Mouse (Mus musculus) midbrain, embryonic 10.5 days (tissue): ENCODE measurements around the gene 4931428F04Rik. TPM values are rescaled to one million over a fixed set of nuclear protein-coding genes. Genes with fewer than 3 reads are reported as not detected.

Source experiments
- DNase-seq: peaks from one replicate; pipeline ENCODE4 v3.0.0-alpha.2; 2017; ENCODE audit warnings: low spot score
- H3K27ac ChIP-seq: fragments of 300-500 bp; sonication (generic); replicated peaks from 2 replicates; pipeline ENCODE4 v1.5.1; 2016; ENCODE audit warnings: mild to moderate bottlenecking
- H3K27me3 ChIP-seq: fragments of 300-500 bp; sonication (generic); 2 replicates; pipeline ENCODE4 v1.6.1; 2016; ENCODE audit warnings: low read depth, mild to moderate bottlenecking; ENCODE audit not compliant: poor library complexity, severe bottlenecking
- H3K36me3 ChIP-seq: fragments of 300-500 bp; sonication (generic); 2 replicates; pipeline ENCODE4 v1.6.1; 2016; ENCODE audit warnings: mild to moderate bottlenecking, moderate library complexity
- H3K4me1 ChIP-seq: fragments of 300-500 bp; sonication (generic); 2 replicates; pipeline ENCODE4 v1.6.1; 2016
- H3K4me3 ChIP-seq: fragments of 300-500 bp; sonication (generic); 2 replicates; pipeline ENCODE4 v1.5.1; 2016; ENCODE audit warnings: mild to moderate bottlenecking, moderate library complexity
- H3K9me3 ChIP-seq: fragments of 300-500 bp; sonication (generic); replicated peaks from 2 replicates; pipeline ENCODE4 v1.6.1; 2016; ENCODE audit warnings: mild to moderate bottlenecking
- WGBS: fragments of 180-500 bp; shearing (Covaris S2); methylation state at CpG from one replicate; pipeline ENCODE4 v1.1.7; 2016; 5-methylcytosine and 5-hydroxymethylcytosine counted together
- polyA plus RNA-seq: library from polyadenylated mRNA; unstranded; fragments of >200 nt; fragmentation: Nextera tagmentation; extraction: Ambion mirVana; gene quantifications from 2 replicates; pipeline ENCODE4 v1.2.1, GENCODE M21; 2016

4931428F04Rik gene
- polyA plus RNA-seq, 1 experiment from 2014 or later = 26.4 TPM

GRCm38 (mm10) chr8:105276292-105277120, 13.2 kb downstream of the 4931428F04Rik start:
- H3K36me3 ChIP-seq = peaks cover 14% of the 10 kb centered on the region
- DNase-seq = peak; percentile 73
- WGBS = 3% methylated on average over 30 of the region's 30 CpGs
- no peaks in the 10 kb centered on the region for H3K9me3 ChIP-seq
- H3K27ac ChIP-seq = peak overlapping the region; percentile 67
- H3K27me3 ChIP-seq = peaks cover 100% of the 10 kb centered on the region
- H3K4me1 ChIP-seq = peaks cover 30% of the 10 kb centered on the region
- H3K4me3 ChIP-seq = peak overlapping the region; percentile 57

- 7% methylated on average over 10 of the region's 10 CpGs for WGBS
- DNase-seq = no peak
- Histone ChIP-seq H3K27me3 (peaks cover 100% of the 10 kb centered on the region), H3K4me3 (peak within 1 kb of the TSS; percentile 57), H3K9me3 (no peaks in the 10 kb centered on the region), H3K36me3 (peaks cover 9% of the 10 kb centered on the region; the same call in 1 of the 2 replicates), H3K27ac (peak within 1 kb of the TSS; percentile 67), H3K4me1 (peaks cover 31% of the 10 kb centered on the region)
Measured at GRCm38 (mm10) chr8:105275840-105276239, 13.8 kb downstream of the 4931428F04Rik start, which contains the start of gene Nol3. Gene Nol3 (plus strand): TSS chr8:105276140.

- H3K27me3 ChIP-seq = peaks cover 100% of the 10 kb centered on the region
- peaks cover 8% of the 10 kb centered on the region; the same call in 1 of the 2 replicates for H3K36me3 ChIP-seq
- WGBS = 6% methylated on average over 11 of the region's 11 CpGs
- no peak for DNase-seq
- H3K27ac ChIP-seq = no peak overlapping the region
- H3K4me3 ChIP-seq = peak overlapping the region; percentile 57
- no peaks in the 10 kb centered on the region for H3K9me3 ChIP-seq
- peaks cover 36% of the 10 kb centered on the region for H3K4me1 ChIP-seq
Measured at GRCm38 (mm10) chr8:105275387-105275786, 14.3 kb downstream of the 4931428F04Rik start.

GRCm38 (mm10) chr8:105270916-105271186, 18.8 kb downstream of the 4931428F04Rik start:
- DNase-seq = no peak
- no peaks in the 10 kb centered on the region for H3K36me3 ChIP-seq
- peak overlapping the region; percentile 33; the same call in 1 of the 2 replicates for H3K4me3 ChIP-seq
- peaks cover 7% of the 10 kb centered on the region for H3K9me3 ChIP-seq
- H3K27me3 ChIP-seq = peaks cover 100% of the 10 kb centered on the region
- H3K27ac ChIP-seq = no peak overlapping the region
- H3K4me1 ChIP-seq = peaks cover 41% of the 10 kb centered on the region
- WGBS = 2% methylated on average over 11 of the region's 11 CpGs

- Histone ChIP-seq H3K4me1 (peaks cover 36% of the 10 kb centered on the region), H3K36me3 (no peaks in the 10 kb centered on the region), H3K27ac (no peak overlapping the region), H3K4me3 (peak overlapping the region; percentile 55), H3K9me3 (peaks cover 7% of the 10 kb centered on the region), H3K27me3 (peaks cover 100% of the 10 kb centered on the region)
- no peak for DNase-seq
- WGBS = 2% methylated on average over 39 of the region's 39 CpGs
Measured at GRCm38 (mm10) chr8:105270101-105270915, 19.4 kb downstream of the 4931428F04Rik start.

- Histone ChIP-seq H3K9me3 (peaks cover 7% of the 10 kb centered on the region), H3K36me3 (no peaks in the 10 kb centered on the region), H3K27ac (no peak within 1 kb of the TSS), H3K4me3 (peak within 1 kb of the TSS; percentile 55), H3K27me3 (peaks cover 100% of the 10 kb centered on the region), H3K4me1 (peaks cover 42% of the 10 kb centered on the region)
- peak; percentile 53 for DNase-seq
- under 1% methylated on average over 42 of the region's 42 CpGs for WGBS
Measured at GRCm38 (mm10) chr8:105269461-105269947, 20.2 kb downstream of the 4931428F04Rik start, which contains the start of gene Hsf4. Gene Hsf4 (plus strand): TSS chr8:105269801.

GRCm38 (mm10) chr8:105269075-105269458, 20.6 kb downstream of the 4931428F04Rik start:
- WGBS = 2% methylated on average over 10 of the region's 10 CpGs
- Histone ChIP-seq H3K27ac (no peak overlapping the region), H3K9me3 (peaks cover 7% of the 10 kb centered on the region), H3K4me3 (peak overlapping the region; percentile 55), H3K4me1 (peaks cover 46% of the 10 kb centered on the region), H3K27me3 (peaks cover 100% of the 10 kb centered on the region), H3K36me3 (no peaks in the 10 kb centered on the region)
- DNase-seq = no peak

GRCm38 (mm10) chr8:105268342-105269074, 21.2 kb downstream of the 4931428F04Rik start:
- Histone ChIP-seq H3K27ac (no peak overlapping the region), H3K9me3 (peaks cover 7% of the 10 kb centered on the region), H3K4me3 (peak overlapping the region; percentile 55), H3K36me3 (no peaks in the 10 kb centered on the region), H3K27me3 (peaks cover 100% of the 10 kb centered on the region), H3K4me1 (peaks cover 50% of the 10 kb centered on the region)
- WGBS = under 1% methylated on average over 65 of the region's 65 CpGs
- peak; percentile 75 for DNase-seq

- Histone ChIP-seq H3K4me1 (peaks cover 48% of the 10 kb centered on the region), H3K27ac (no peak overlapping the region), H3K36me3 (no peaks in the 10 kb centered on the region), H3K9me3 (peaks cover 7% of the 10 kb centered on the region), H3K27me3 (peaks cover 100% of the 10 kb centered on the region), H3K4me3 (peak overlapping the region; percentile 20; the same call in 1 of the 2 replicates)
- DNase-seq = no peak
- WGBS = 9% methylated on average over 13 of the region's 13 CpGs
Measured at GRCm38 (mm10) chr8:105266775-105267174, 22.9 kb downstream of the 4931428F04Rik start.

- Histone ChIP-seq H3K27ac (no peak overlapping the region), H3K9me3 (peaks cover 7% of the 10 kb centered on the region), H3K36me3 (no peaks in the 10 kb centered on the region), H3K4me1 (peaks cover 38% of the 10 kb centered on the region), H3K27me3 (peaks cover 100% of the 10 kb centered on the region), H3K4me3 (peak overlapping the region; percentile 62)
- WGBS = 20% methylated on average over 10 of the region's 10 CpGs
- DNase-seq = no peak
Measured at GRCm38 (mm10) chr8:105265128-105265527, 24.5 kb downstream of the 4931428F04Rik start.

GRCm38 (mm10) chr8:105264024-105264982, 25.4 kb downstream of the 4931428F04Rik start, which contains the start of the genes Tradd and Fbxl8:
Gene Tradd (minus strand): TSS chr8:105264609.
Gene Fbxl8 (plus strand): TSS chr8:105264648.
- Histone ChIP-seq H3K36me3 (no peaks in the 10 kb centered on the region), H3K27me3 (peaks cover 100% of the 10 kb centered on the region), H3K27ac (peak within 1 kb of the TSS; percentile 28; the same call in 1 of the 2 replicates), H3K4me1 (peaks cover 37% of the 10 kb centered on the region), H3K9me3 (peaks cover 7% of the 10 kb centered on the region), H3K4me3 (peak within 1 kb of the TSS; percentile 62)
- peak; percentile 72 for DNase-seq
- 2% methylated on average over 54 of the region's 54 CpGs for WGBS
